Mouse (Mus musculus) midbrain, postnatal 0 days (tissue): ENCODE measurements around the gene Gm10203. TPM values are rescaled to one million over a fixed set of nuclear protein-coding genes. Genes with fewer than 3 reads are reported as not detected.

ENCODE experiments used
- ATAC-seq: fragments of 200-750 bp; cut with Nextera tagmentation; 2 replicates; pipeline ENCODE4 v1.8.0; 2017; ENCODE audit warnings: moderate number of reproducible peaks, mild to moderate bottlenecking, moderate TSS enrichment, moderate library complexity; ENCODE audit not compliant: low FRiP score
- DNase-seq: peaks from one replicate; pipeline ENCODE4 v3.0.0-alpha.2; 2015; ENCODE audit warnings: low spot score
- H3K27ac ChIP-seq: fragments of 300-500 bp; sonication (generic); 2 replicates; pipeline ENCODE4 v1.5.1; 2014; ENCODE audit warnings: low read depth, mild to moderate bottlenecking, low read length, mixed read lengths
- H3K27me3 ChIP-seq: fragments of 300-500 bp; sonication (generic); 2 replicates; pipeline ENCODE4 v1.6.1; 2014; ENCODE audit warnings: low read length, control low read depth, mixed read lengths; ENCODE audit not compliant: insufficient read depth
- H3K36me3 ChIP-seq: fragments of 300-500 bp; sonication (generic); 2 replicates; pipeline ENCODE4 v1.6.1; 2014; ENCODE audit warnings: low read length, control low read depth, mixed read lengths; ENCODE audit not compliant: insufficient read depth
- H3K4me1 ChIP-seq: fragments of 300-500 bp; sonication (generic); 2 replicates; pipeline ENCODE4 v1.6.1; 2014; ENCODE audit warnings: mild to moderate bottlenecking, control low read depth, antibody characterized with exemption, low read length, mixed read lengths; ENCODE audit not compliant: insufficient read depth
- H3K4me2 ChIP-seq: fragments of 300-500 bp; sonication (generic); 2 replicates; pipeline ENCODE4 v1.6.1; 2014; ENCODE audit warnings: low read depth, mild to moderate bottlenecking, low read length, mixed read lengths; ENCODE audit not compliant: poor library complexity, severe bottlenecking
- H3K4me3 ChIP-seq: fragments of 300-500 bp; sonication (generic); 2 replicates; pipeline ENCODE4 v1.5.1; 2014; ENCODE audit warnings: low read depth, mild to moderate bottlenecking, low read length, moderate library complexity
- H3K9ac ChIP-seq: fragments of 300-500 bp; sonication (generic); replicated peaks from 2 replicates; pipeline ENCODE4 v1.6.1; 2014; ENCODE audit warnings: mild to moderate bottlenecking, low read length, moderate library complexity, mixed read lengths; ENCODE audit not compliant: poor library complexity, severe bottlenecking
- H3K9me3 ChIP-seq: fragments of 300-500 bp; sonication (generic); 2 replicates; pipeline ENCODE4 v1.6.1; 2016; ENCODE audit warnings: low read length, control low read depth
- CTCF ChIP-seq: IDR thresholded peaks from 2 replicates; pipeline ENCODE4 v1.5.1; 2016; ENCODE audit warnings: antibody characterized with exemption, mild to moderate bottlenecking
- WGBS: fragments of 180-500 bp; shearing (Covaris S2); extraction: QIAGEN DNeasy Blood & Tissue Kit; methylation state at CpG from one replicate; pipeline ENCODE4 v1.1.7; 2014; 5-methylcytosine and 5-hydroxymethylcytosine counted together
- polyA plus RNA-seq: library from polyadenylated mRNA; unstranded; fragments of >200 nt; fragmentation: Nextera tagmentation; extraction: Ambion mirVana; gene quantifications from 2 replicates; pipeline ENCODE4 v1.2.1, GENCODE M21; 2015
- total RNA-seq: library from RNA; depleted of rRNA; stranded (reverse); fragments of >200 nt; gene quantifications from 2 replicates; pipeline ENCODE4 v1.2.3, GENCODE M21; 2014

Gene Gm10203
- total and polyA plus RNA-seq, 2 experiments from 2014 or later, result not detected

GRCm38 (mm10) chr6:149097276-149097675 lies 32.7 kb upstream of the Gm10203 start:
- ATAC-seq (no peak), DNase-seq (no peak)
- no peak for TF ChIP-seq CTCF
- H3K27me3 ChIP-seq, result no peaks in the 10 kb centered on the region
- WGBS, result 92% methylated on average over 1 of the region's 1 CpGs
- H3K9me3 ChIP-seq, result no peaks in the 10 kb centered on the region
- H3K36me3 ChIP-seq, result no peaks in the 10 kb centered on the region
- H3K4me3 ChIP-seq, result no peak overlapping the region
- no peak overlapping the region for H3K27ac ChIP-seq
- no peak overlapping the region for H3K9ac ChIP-seq
- H3K4me2 ChIP-seq, result no peak overlapping the region
- H3K4me1 ChIP-seq, result no peaks in the 10 kb centered on the region

- no peaks in the 10 kb centered on the region for H3K36me3 ChIP-seq
- peak overlapping the region; percentile 98; the same call in 1 of the 2 replicates for H3K4me3 ChIP-seq
- ATAC-seq (no peak), DNase-seq (no peak)
- H3K9ac ChIP-seq, result no peak overlapping the region
- H3K9me3 ChIP-seq, result no peaks in the 10 kb centered on the region
- H3K27me3 ChIP-seq, result no peaks in the 10 kb centered on the region
- no peaks in the 10 kb centered on the region for H3K4me1 ChIP-seq
- H3K4me2 ChIP-seq, result peak overlapping the region; percentile 54
- no peak for TF ChIP-seq CTCF
- no peak overlapping the region for H3K27ac ChIP-seq
These were observed 31.0 kb upstream of the Gm10203 start for GRCm38 (mm10) chr6:149098993-149099392.

GRCm38 (mm10) chr6:149100174-149101075 lies 29.5 kb upstream of the Gm10203 start:
- no peaks in the 10 kb centered on the region for H3K4me1 ChIP-seq
- peak overlapping the region; percentile 98 for H3K9ac ChIP-seq
- no peaks in the 10 kb centered on the region for H3K36me3 ChIP-seq
- no peaks in the 10 kb centered on the region for H3K27me3 ChIP-seq
- TF ChIP-seq CTCF, result no peak; the same call in 1 of the 2 replicates
- peak overlapping the region; percentile 98 for H3K4me3 ChIP-seq
- peak; percentile 72 for DNase-seq
- H3K4me2 ChIP-seq, result peak overlapping the region; percentile 54
- ATAC-seq, result peak; percentile 66
- peak overlapping the region; percentile 97 for H3K27ac ChIP-seq
- H3K9me3 ChIP-seq, result no peaks in the 10 kb centered on the region
- 1% methylated on average over 52 of the region's 52 CpGs for WGBS

GRCm38 (mm10) chr6:149101076-149101942 lies 28.7 kb upstream of the Gm10203 start, which contains the start of gene Dennd5b:
Gene Dennd5b (minus strand): TSS chr6:149101680.
- Histone ChIP-seq H3K36me3 (no peaks in the 10 kb centered on the region), H3K4me2 (peak within 1 kb of the TSS; percentile 54), H3K9ac (peak within 1 kb of the TSS; percentile 98), H3K27ac (peak within 1 kb of the TSS; percentile 97), H3K9me3 (no peaks in the 10 kb centered on the region), H3K4me3 (peak within 1 kb of the TSS; percentile 98), H3K4me1 (no peaks in the 10 kb centered on the region), H3K27me3 (no peaks in the 10 kb centered on the region)
- peak; percentile 94 for ATAC-seq
- TF ChIP-seq CTCF, result 0 out of 2 replicates have a peak, but pooled peaks have one; percentile 1
- peak; percentile 88 for DNase-seq
- WGBS, result under 1% methylated on average over 107 of the region's 124 CpGs

- TF ChIP-seq CTCF, result no peak
- no peaks in the 10 kb centered on the region for H3K27me3 ChIP-seq
- DNase-seq (no peak), ATAC-seq (peak; percentile 50; the same call in 1 of the 2 replicates)
- H3K27ac ChIP-seq, result peak overlapping the region; percentile 97
- H3K9ac ChIP-seq, result peak overlapping the region; percentile 98
- peak overlapping the region; percentile 98 for H3K4me3 ChIP-seq
- peak overlapping the region; percentile 54 for H3K4me2 ChIP-seq
- 9% methylated on average over 7 of the region's 7 CpGs for WGBS
- no peaks in the 10 kb centered on the region for H3K9me3 ChIP-seq
- H3K36me3 ChIP-seq, result no peaks in the 10 kb centered on the region
- H3K4me1 ChIP-seq, result no peaks in the 10 kb centered on the region
These were observed 28.1 kb upstream of the Gm10203 start for GRCm38 (mm10) chr6:149101943-149102243.
